Mouse (Mus musculus): ENCODE measurements around the gene Gm20388. TPM values are rescaled to one million over a fixed set of nuclear protein-coding genes. Genes with fewer than 3 reads are reported as not detected.

Gene Gm20388
- polyA plus RNA-seq, 1 experiment, result not detected

GRCm38 (mm10) chr8:120847735-120848134 lies 937.1 kb downstream of the Gm20388 start:
- no peak overlapping the region for H3K4me3 ChIP-seq (ENCODE audit: insufficient read depth, low read depth, low read length)
- no peaks in the 10 kb centered on the region; the same call in 1 of the 2 replicates for H3K4me1 ChIP-seq (ENCODE audit: control insufficient read depth, insufficient read depth, low read length)
- TF ChIP-seq POLR2A (IDR thresholded peaks at IDR 0.05; ENCODE audit: insufficient read depth, low read depth, low read length), result no peak
- TF ChIP-seq CTCF (IDR thresholded peaks at IDR 0.05; ENCODE audit: insufficient read depth, low read depth, low read length), result no peak
- H3K27ac ChIP-seq (ENCODE audit: insufficient read depth, low read depth, low read length), result no peak overlapping the region
- 7% methylated on average over 13 of the region's 14 CpGs for WGBS

GRCm38 (mm10) chr8:120848434-120848833 lies 937.8 kb downstream of the Gm20388 start:
- H3K27ac ChIP-seq (ENCODE audit: insufficient read depth, low read depth, low read length), result no peak overlapping the region
- H3K4me1 ChIP-seq (ENCODE audit: control insufficient read depth, insufficient read depth, low read length), result no peaks in the 10 kb centered on the region; the same call in 1 of the 2 replicates
- no peak for TF ChIP-seq POLR2A (IDR thresholded peaks at IDR 0.05; ENCODE audit: insufficient read depth, low read depth, low read length)
- TF ChIP-seq CTCF (IDR thresholded peaks at IDR 0.05; ENCODE audit: insufficient read depth, low read depth, low read length), result no peak
- H3K4me3 ChIP-seq (ENCODE audit: insufficient read depth, low read depth, low read length), result no peak overlapping the region
- 80% methylated on average over 4 of the region's 4 CpGs for WGBS

- H3K27ac ChIP-seq (ENCODE audit: insufficient read depth, low read depth, low read length), result no peak overlapping the region
- H3K4me1 ChIP-seq (ENCODE audit: control insufficient read depth, insufficient read depth, low read length), result no peaks in the 10 kb centered on the region; the same call in 1 of the 2 replicates
- TF ChIP-seq CTCF (IDR thresholded peaks at IDR 0.05; ENCODE audit: insufficient read depth, low read depth, low read length), result no peak
- no peak for TF ChIP-seq POLR2A (IDR thresholded peaks at IDR 0.05; ENCODE audit: insufficient read depth, low read depth, low read length)
- 90% methylated on average over 12 of the region's 12 CpGs for WGBS
- H3K4me3 ChIP-seq (ENCODE audit: insufficient read depth, low read depth, low read length), result no peak overlapping the region
Observed at GRCm38 (mm10) chr8:120851411-120851810, 940.8 kb downstream of the Gm20388 start.

- peaks cover 2% of the 10 kb centered on the region; the same call in 1 of the 2 replicates for H3K4me1 ChIP-seq (ENCODE audit: control insufficient read depth, insufficient read depth, low read length)
- no peak overlapping the region for H3K27ac ChIP-seq (ENCODE audit: insufficient read depth, low read depth, low read length)
- TF ChIP-seq CTCF (IDR thresholded peaks at IDR 0.05; ENCODE audit: insufficient read depth, low read depth, low read length), result no peak
- no peak for TF ChIP-seq POLR2A (IDR thresholded peaks at IDR 0.05; ENCODE audit: insufficient read depth, low read depth, low read length)
- WGBS, result 91% methylated on average over 14 of the region's 14 CpGs
- H3K4me3 ChIP-seq (ENCODE audit: insufficient read depth, low read depth, low read length), result no peak overlapping the region
Observed at GRCm38 (mm10) chr8:120859881-120860280, 949.2 kb downstream of the Gm20388 start.

DNA sequence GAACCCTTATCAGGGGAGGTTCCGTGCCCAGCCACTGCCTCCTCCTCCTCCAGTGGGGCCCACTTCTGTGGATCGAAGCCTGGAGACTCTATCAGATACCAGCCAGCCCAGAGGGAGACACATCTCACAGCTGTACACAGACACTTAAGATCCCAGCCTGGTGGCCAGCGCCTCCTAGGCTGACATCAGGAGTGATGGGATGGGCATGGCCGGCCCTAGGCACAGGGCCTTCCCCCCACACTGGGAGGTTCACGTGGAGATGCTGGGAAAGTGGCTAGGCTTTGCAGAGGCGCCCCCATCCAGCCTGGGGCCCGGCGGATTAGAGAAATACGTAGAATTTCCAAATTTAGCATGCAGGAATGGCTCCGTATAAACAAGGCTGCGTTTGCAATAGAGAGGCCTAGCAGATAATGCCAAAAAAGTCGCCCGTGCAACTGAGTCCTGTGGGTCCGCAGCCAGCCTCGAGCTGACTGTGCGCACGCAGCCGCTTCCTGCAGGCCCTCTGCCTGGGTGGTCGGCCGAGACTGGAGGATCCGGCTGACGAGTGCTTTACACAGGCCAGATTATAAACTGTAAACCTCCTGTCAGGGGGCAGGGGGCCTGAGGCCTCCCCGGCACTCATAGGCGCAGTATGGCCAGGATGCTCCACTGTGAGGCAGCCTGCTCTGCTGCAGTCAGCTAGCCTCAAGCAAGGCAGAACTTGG lies 949.9 kb downstream of the Gm20388 start:
- WGBS, result 67% methylated on average over 24 of the region's 24 CpGs
- TF ChIP-seq POLR2A (IDR thresholded peaks at IDR 0.05; ENCODE audit: insufficient read depth, low read depth, low read length) (no peak), CTCF (IDR thresholded peaks at IDR 0.05; ENCODE audit: insufficient read depth, low read depth, low read length) (no peak)
- H3K4me3 ChIP-seq (ENCODE audit: insufficient read depth, low read depth, low read length), result no peak overlapping the region
- H3K4me1 ChIP-seq (ENCODE audit: control insufficient read depth, insufficient read depth, low read length), result peaks cover 2% of the 10 kb centered on the region; the same call in 1 of the 2 replicates
- no peak overlapping the region for H3K27ac ChIP-seq (ENCODE audit: insufficient read depth, low read depth, low read length)

GRCm38 (mm10) chr8:120863683-120864082 lies 953.0 kb downstream of the Gm20388 start:
- H3K4me1 ChIP-seq (ENCODE audit: control insufficient read depth, insufficient read depth, low read length), result peaks cover 2% of the 10 kb centered on the region; the same call in 1 of the 2 replicates
- no peak overlapping the region for H3K27ac ChIP-seq (ENCODE audit: insufficient read depth, low read depth, low read length)
- no peak overlapping the region for H3K4me3 ChIP-seq (ENCODE audit: insufficient read depth, low read depth, low read length)
- TF ChIP-seq CTCF (IDR thresholded peaks at IDR 0.05; ENCODE audit: insufficient read depth, low read depth, low read length) (no peak), POLR2A (IDR thresholded peaks at IDR 0.05; ENCODE audit: insufficient read depth, low read depth, low read length) (no peak)
- WGBS, result 88% methylated on average over 4 of the region's 4 CpGs

DNA sequence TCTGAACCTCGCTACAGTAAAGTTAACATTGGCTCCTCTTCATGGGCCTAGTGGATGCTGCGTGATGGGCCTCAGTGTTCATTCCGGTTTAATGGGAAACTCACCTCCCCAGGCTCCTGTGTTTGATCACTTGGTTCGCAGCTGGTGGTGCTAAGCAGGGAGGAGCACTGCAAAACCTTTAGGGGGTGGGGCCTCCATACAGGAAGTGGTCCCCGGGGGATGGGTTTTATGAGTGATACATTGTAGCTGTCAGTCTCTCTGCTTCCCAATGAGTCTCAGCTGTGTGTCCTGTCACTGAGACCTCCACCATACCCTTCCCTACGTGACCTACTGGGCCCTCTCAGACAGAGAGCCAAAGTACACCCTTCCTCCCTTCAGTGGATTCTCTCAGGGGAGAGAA lies 956.7 kb downstream of the Gm20388 start:
- TF ChIP-seq POLR2A (IDR thresholded peaks at IDR 0.05; ENCODE audit: insufficient read depth, low read depth, low read length) (no peak), CTCF (IDR thresholded peaks at IDR 0.05; ENCODE audit: insufficient read depth, low read depth, low read length) (no peak)
- no peaks in the 10 kb centered on the region for H3K4me1 ChIP-seq (ENCODE audit: control insufficient read depth, insufficient read depth, low read length)
- WGBS, result 82% methylated on average over 6 of the region's 6 CpGs
- H3K27ac ChIP-seq (ENCODE audit: insufficient read depth, low read depth, low read length), result no peak overlapping the region
- H3K4me3 ChIP-seq (ENCODE audit: insufficient read depth, low read depth, low read length), result no peak overlapping the region

DNA sequence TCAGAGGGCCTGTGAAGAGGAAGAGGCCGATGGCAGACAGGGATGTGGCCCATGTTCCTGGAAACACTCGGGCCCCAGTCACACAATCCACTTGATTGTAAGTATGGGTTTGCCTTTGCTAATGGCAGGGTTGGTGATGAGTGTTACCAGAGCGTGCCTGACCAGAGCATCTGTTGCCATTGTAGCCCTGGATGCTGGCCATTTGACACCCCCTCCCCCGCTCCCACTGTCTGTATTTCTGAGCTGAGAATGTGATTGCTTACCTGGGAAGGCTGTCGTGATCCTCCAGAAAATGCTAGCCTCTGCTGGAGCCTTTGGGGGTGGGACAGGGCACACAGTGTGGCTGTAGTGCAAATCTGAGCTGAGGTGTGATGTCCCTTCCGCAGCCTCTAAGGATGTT lies 962.0 kb downstream of the Gm20388 start:
- WGBS, result 71% methylated on average over 6 of the region's 6 CpGs
- no peak for TF ChIP-seq CTCF (IDR thresholded peaks at IDR 0.05; ENCODE audit: insufficient read depth, low read depth, low read length)
- no peak for TF ChIP-seq POLR2A (IDR thresholded peaks at IDR 0.05; ENCODE audit: insufficient read depth, low read depth, low read length)
- Histone ChIP-seq H3K27ac (ENCODE audit: insufficient read depth, low read depth, low read length) (no peak overlapping the region), H3K4me1 (ENCODE audit: control insufficient read depth, insufficient read depth, low read length) (no peaks in the 10 kb centered on the region), H3K4me3 (ENCODE audit: insufficient read depth, low read depth, low read length) (no peak overlapping the region)

DNA sequence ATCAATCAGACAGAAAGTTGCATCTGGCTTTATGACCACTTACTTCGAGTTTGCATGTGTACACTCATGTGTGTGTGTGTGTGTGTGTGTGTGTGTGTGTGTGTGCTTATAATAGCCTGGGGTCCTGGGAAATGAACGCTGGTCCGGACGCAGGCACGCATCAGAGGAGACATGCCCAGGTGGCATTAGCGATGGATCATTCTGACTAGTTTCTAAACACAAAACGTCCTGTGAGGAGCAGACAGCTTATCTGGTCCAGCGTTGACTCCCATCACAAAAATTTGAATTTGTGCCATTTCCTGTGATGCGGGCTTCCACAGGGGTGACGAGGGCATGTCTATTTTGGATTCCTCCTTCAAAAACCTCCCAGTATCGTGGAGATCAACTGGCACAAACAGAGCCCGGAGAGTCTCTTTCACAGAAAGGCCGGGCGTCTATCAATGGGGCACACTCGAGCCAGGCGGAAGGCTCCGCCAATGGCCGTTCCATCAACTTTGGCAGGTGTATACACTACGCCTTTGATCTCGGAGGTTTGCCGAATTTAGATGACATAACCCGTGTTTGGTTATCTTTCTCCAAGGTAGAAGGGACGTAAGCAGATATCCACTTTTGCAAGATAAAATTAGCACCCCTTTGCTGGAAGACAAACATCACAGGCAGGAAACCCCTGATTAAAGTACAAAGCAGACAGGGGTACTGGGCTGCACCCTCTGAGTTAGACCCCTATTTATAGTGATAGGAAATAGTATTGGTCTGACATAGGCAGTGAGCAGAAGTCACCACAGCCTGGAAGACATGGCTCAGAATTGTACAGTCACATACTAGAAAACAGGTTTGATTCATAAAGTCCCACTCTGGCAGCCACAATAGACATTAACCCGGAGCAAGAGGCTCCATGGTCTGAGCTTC lies 965.6 kb downstream of the Gm20388 start:
- no peak overlapping the region for H3K4me3 ChIP-seq (ENCODE audit: insufficient read depth, low read depth, low read length)
- no peaks in the 10 kb centered on the region for H3K4me1 ChIP-seq (ENCODE audit: control insufficient read depth, insufficient read depth, low read length)
- TF ChIP-seq CTCF (IDR thresholded peaks at IDR 0.05; ENCODE audit: insufficient read depth, low read depth, low read length), result no peak
- TF ChIP-seq POLR2A (IDR thresholded peaks at IDR 0.05; ENCODE audit: insufficient read depth, low read depth, low read length), result no peak
- H3K27ac ChIP-seq (ENCODE audit: insufficient read depth, low read depth, low read length), result no peak overlapping the region
- 73% methylated on average over 24 of the region's 24 CpGs for WGBS

All from olfactory bulb, adult 2 months (tissue).